Mouse (Mus musculus) 3134 (cell line): ENCODE data around the gene Slc9a9.

Source experiments
- DNase-seq: peaks from one replicate; pipeline ENCODE4 v3.0.0-alpha.2; 2011; ENCODE audit warnings: low spot score; ENCODE audit not compliant: insufficient read length; ENCODE audit errors: extremely low read depth

The Slc9a9 gene

DNA sequence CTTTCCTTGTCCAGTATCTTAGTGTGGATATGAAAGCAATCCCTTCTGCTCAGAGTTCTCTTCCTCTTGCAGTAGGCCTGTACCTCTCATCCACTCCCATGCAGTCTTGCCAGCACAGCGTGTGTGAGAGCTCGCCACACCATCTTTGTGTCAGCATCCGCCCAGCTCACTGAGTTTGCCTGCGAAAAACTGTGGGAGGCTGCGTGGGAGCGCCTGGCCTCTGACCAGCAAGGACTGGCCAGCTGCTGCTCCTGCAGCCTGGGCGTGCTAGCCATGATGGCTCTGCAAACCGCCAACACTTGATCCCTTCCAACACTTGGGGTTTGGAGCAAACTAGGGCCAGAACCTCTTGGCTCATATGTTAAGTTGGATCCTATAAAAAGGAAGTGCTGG, 11.4 kb downstream of the Slc9a9 start:
- no peak for DNase-seq

DNA sequence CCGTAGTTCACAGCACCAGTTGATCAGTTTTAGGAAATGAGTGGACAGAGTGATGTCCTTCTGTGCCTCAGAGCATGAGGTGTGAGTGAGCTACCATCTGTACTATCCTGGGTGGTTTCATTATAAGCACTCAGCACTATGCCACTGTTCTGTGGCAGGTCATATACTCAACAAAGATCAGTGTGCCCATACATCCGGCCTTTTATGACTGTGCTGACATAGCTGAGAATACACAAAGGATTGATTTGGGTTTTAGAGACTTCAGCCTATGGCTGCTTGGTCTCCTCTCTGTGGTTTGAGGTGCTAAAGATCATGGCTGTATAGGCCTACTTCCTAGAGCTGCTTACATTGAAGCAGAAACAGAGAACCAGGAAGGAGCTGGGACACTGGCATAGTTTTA, 12.6 kb downstream of the Slc9a9 start:
- no peak for DNase-seq

DNA sequence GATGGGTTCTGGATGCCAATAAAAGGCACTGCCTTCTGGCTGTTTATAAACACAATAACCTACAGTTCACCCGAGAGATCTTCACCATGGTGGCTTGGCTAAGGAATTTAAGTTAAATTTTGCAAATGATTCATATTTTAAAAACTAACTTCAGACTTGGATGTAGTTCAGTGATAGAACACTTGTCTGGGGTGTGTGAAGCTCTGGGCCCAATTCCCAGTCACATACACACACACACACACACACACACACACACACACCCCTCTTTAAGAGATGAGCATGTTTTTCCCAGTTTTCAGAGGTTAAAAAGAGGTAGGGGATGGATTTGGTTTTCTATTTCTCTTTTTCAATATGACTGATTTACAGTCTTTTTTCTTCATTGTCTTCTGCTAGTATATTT, 15.9 kb downstream of the Slc9a9 start:
- no peak for DNase-seq

DNA sequence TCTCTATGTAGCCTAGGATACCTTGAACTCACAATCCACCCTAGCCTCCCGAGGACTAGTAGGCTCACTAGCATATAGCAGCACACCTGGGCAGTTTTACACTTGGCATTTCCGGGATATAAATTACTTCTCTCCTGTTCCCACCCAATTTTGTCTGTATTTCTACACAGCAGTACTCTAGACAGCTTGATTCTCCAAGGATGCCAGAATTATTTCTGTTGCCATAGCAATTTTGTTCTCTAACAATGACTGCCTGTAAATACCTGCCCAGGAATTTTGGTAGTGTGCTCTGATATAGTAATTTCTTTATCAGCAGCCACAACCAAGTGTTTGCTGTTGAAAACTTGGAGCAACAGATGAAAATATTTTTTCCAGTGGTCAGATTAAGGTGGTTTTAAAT, 16.7 kb downstream of the Slc9a9 start:
- DNase-seq: no peak

DNA sequence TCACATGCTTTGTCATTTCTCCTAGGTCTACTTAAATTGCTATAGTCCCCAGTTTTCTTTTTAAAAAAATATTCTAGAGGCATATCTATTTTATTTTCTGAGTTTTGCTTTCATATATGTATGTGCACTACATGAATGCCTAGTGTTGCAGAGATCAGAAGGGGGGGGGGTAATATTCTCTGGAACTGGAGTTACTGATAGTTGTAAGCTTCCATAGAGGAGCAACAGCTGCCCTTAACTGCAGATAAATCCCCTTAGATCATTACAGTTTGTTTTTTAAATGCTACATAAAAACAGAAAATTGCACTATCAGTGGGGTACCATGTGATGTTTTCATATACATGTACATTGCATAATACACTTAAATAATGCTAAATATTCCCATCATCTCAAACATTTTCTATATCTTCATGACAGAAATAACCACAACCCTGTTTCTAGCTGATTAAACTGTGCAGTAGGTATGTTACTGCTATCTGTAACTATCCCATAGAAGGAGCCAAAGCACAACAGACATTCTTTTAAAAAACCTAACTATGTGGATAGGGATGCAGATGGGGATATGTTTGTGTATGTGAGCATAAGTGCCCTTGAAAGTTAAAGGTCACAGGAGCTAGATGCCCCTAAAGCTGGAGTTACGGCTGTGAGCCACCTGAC, 17.6 kb downstream of the Slc9a9 start:
- no peak for DNase-seq

DNA sequence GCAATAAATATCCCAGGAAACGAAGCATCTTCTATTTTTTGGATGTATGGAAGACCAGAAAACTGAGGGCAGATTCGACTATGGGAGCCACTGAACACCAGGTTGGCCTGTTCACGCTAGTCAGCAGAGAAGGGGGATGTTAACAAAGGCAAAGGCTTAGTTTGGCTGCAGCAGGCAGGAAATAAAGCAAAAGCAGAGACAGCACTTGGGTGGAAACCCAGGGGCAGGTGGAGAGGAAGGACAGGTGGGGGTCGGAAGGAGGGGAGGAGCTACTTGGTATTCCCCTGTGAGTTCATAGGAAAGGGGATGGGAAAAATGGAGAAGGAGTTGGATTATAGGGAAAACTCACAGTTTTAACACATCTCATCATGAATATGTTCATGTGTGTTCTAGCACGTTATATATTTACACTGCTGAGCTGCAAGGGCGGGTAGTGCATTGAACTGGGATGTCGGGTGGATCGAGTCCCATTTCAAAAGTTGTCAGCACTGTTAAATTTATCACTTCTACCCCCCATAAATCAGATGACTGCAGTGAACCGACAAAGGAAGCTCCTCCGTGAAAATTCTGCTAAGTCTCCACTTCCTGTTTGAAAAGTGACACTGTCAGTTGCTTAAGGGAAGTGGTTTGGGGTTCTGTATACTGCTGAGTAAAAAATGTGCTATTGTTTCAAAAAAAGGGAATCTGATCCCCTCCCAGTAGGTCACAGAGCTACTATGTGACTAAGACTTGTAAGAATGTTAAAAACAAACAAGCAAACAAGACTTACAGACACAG, 21.8 kb downstream of the Slc9a9 start:
- DNase-seq: peak; percentile 54

DNA sequence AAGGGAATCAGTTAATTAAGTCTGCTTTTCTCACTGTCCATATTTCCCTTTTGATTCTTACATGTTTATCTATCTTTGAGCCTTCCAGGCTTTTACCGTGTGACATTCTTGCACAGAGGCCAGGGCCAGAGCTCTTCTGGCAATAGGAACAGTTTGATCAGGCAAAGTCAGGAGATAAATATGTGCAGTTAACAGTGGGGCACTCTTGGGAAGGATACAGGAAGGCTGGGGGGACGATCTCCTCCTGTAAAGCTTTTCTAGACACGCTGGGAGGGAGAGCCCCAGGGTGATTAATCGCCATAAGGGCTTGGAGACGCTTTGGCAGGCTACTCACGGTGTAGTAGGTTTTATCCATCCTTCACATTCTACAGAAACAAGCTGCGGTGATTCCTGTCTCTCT, 22.4 kb downstream of the Slc9a9 start:
- DNase-seq: peak; percentile 38

DNA sequence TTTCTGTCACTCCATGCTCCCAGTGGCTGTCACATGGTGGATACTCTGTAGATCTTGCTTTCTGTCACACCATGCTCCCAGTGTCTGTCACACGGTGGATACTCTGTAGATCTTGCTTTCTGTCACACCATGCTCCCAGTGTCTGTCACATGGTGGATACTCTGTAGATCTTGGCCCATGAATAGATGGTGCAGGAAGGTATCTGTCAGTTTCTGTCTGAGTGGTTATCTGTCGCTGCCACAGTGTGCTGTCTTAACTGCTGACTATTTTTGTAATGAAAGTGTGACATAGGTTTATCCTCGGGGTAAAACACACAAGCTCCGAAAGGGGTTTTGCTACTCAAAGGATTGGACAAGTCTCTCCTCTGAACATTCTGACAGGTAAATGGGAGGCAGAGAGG, 24.5 kb downstream of the Slc9a9 start:
- DNase-seq: no peak

DNA sequence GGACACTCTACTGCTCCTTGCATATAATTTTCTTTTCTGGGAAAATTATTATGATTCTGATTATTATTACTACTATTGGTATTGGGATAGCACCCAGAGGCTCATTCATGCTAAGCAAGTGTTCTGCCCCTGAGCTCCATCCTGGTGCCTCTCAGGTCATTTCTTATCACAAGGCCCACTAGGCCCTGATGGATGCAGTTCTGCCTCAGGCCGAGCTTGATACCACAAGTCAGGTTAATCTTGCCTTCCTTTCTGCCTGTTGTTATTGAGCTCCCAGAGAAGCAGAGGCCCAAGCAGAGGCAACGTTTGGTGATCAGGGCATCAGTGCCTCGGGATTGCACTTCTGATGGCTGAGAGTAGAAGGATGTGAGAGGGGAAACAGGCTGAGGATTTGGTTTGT, 25.3 kb downstream of the Slc9a9 start:
- DNase-seq: no peak

DNA sequence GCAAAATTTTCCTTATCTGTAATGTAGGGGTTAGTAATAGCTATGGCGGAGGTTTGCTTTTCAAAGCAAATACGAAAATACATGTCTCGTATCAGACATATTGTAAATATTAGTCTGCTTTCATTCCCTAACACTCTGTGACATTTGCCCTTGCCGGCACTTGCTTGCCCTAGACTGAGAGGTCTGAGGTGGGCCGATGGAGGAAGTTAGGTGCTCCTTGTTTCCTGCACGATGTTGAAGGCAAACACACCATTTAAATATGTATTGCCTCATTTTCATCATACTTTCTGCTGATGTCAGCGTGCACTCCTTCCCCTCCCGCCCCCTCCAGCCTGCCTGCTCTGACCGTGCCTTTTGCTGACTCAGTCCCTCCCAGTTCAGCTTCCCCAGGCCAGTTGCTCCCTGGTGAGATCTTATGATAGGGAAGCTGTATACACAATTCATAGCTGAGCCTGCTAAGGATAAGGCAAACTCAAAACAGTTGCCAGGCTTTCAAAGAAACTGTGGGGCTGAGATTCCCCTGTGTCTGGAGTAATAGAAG, 26.9 kb downstream of the Slc9a9 start:
- DNase-seq: peak; percentile 19

DNA sequence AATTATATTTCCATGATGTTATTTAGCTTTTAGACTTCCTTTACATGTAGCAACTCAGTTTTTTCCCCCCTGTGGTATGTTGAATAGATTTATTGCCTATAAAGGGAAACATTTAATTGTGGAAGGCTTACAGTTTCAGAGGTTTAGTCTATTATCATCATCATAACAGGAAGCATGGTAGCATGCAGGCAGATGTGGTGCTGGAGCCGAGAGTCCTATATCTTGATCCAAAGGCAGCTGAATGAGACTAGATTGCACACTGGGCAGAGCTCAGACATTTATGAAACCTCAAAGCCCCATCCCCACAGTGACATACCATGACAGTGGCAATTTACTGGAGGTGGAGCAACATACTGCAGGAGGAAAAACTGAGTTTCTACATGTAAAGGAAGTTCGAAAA, 28.5 kb downstream of the Slc9a9 start:
- no peak for DNase-seq

DNA sequence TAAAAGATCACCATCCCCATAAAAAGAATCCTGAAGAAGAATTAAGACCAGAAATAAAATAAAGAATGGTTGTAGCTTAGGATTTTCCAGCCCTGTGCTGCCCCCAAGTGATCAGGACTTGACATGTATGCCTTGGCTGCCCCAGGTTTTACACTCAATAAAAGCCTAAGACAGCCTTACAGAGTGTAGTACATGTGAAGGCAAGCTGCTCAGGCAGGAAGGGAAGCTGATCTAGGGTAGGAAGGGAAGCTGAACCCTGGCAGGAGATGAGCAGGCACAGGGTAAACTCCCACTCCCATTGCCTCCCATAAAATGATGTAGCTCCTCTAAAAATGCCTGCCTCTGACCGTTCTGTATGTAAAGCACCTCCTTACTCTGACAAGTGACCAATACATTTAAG, 30.8 kb downstream of the Slc9a9 start:
- DNase-seq: peak; percentile 24

DNA sequence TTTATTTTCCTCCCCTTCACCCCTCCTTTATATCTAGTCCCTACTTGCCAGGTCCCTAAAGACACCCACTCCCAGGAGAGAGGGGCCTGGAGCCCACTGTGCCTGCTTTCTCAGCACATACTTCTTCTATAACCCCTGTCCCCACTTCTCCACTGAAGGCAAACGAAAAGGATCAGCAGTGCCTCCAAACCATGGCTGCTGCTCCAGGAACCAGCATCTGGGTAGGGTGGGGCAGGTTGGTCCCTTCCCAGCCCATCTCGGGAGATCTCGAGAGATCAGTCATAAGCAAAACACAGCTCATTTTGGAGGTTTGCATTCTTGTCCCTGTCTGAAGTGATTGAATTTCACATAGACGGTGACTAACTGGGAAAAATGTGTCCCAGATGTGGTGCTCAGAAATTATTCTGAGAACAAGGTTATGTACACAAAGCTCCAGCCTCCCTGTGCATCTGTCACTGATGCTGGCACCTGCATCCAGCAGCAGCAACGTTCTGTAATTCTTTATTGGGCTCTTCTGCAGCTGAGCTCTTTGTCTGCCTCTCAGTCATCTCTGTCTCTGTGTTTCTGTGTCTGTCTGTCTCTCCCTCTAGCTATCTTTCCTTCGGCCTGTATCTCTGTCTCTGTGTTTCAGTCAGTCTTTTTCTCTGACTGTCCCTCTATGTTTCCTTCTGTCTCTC, 31.6 kb downstream of the Slc9a9 start:
- DNase-seq: no peak

DNA sequence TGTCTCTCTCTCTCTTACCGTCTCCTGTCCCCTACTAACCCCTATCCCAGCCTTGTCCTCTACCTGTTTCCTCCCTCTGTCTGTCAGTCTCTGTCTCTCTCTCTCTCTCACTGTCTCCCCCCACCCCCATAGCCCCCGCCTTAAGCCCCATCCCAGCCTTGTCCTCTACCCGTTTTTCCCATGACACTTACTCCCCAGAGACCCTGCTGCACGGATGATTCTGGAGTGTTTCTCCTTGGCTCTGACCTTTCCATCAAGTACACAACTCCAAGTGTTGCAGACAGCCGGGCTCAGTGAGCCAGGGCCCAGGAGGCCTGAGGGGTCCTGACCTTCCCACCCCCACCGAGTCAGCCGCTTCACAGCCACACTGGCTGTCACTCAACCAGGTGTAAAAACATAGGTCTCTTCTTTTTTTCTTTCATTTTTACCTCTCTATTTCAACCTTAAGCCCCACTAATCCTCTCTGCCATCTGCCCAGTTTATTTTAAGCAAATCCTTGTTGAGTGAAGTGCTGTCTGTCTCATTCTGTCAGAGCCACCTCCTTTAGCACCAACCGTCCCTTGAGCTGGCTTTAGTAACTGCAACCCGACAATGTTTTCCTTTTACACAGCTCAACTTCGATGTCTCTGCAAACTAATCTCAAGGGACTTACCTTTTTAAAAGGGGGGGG, 32.4 kb downstream of the Slc9a9 start:
- DNase-seq: no peak

DNA sequence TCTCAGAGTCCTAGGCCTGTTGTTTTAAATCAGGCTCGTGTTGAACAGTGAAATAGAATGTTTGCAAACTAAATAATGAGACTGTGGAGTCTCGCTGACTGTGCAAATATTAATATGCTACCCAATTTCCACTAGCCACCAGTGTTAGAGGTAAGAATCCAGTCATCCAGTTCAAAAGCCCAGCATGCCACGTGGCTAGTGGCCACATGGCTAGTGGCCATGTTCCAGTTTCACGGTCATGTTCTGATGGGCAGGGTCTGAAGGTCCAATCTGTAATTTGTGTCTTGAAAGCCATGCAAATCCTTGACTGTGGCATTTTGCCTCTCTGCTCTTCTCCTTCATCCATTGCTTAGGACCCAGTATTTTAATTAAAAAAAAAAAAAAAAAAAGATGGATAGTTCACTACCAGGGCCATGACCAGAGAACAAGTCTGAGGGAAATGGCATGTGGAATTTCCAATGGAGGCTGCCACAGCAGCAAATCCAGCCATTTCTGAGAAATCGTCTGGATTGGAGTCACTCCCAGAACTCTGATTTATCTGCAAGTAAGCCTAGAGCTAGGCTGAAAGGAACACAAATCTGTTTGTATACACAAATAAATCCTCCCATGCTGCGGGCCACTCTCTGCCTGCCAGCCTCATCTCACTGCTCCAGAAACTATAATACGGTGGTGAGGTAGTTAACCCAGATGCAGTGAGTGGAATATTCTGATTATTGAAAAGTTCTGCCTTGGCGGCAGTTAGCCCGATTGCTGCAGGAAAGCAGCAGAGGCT, 35.5 kb downstream of the Slc9a9 start:
- no peak for DNase-seq

DNA sequence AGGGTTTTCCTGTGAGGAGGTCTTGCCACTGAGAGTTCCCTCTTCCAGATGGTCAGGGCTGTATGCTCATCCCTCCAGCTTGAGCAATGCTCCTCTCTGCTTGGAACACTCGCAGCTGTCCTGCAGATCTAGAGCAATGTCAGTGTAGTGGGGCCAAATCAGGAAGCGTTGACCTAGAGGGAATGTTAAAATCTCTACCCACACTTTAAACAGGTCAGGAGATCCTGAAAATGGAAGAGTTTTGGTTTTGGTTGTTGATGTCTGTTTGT, 36.0 kb downstream of the Slc9a9 start:
- no peak for DNase-seq

DNA sequence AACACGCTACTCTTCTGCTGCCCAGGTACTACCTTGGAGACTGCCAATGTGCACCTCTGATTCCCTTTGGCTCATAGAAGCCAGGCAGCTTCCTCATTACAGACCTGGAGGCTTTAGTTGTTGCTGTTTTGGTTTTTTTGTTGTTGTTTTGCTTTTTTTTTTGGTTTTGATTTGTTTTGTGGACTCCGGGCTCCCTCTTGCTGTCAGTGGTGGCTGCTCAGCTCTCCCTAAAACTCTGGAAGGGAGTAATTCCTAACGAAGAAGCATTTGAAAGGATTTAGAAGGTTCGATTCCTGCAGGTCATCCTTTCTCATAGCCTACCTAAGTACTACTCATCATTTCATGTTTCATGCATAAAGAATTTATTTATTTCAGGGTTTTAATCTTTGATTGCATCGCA, 42.4 kb downstream of the Slc9a9 start:
- no peak for DNase-seq

DNA sequence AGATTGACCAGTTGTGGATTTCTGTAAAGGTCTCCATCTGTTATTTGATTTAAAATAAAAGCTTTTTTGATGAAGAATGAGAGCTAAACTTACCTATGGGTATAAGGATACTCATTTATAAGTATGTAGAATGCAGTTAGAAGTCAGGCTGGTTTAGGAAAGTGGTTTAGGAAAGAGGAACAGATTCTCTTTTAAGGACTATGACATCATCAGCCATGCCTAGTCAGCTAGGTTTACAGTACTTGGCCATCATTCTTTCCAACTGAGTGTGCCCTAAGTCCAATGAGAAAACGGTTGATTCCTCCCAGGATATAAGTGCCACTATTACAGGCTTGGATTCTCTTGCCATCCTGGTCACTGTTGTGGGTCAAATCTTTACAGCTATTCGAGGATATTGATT, 47.0 kb downstream of the Slc9a9 start:
- DNase-seq: no peak

DNA sequence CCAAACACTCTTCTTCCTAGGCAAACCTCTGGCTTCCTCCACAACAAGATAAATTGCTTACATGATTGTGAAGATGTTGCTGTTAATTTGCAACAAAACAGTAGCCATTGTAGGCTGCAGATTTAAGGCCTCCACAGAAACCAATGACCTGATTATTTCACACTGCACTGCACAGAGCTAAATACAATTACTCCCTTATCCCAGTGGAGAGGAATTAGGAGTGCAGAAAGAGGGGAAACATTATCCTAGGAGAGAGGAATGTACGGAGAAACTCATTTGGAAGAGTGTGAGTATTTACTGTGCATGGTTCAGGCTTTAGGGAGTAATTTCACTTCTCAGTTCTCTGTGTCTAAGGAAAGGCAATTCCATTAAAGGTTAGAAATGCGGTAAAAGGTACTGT, 53.9 kb downstream of the Slc9a9 start:
- no peak for DNase-seq

DNA sequence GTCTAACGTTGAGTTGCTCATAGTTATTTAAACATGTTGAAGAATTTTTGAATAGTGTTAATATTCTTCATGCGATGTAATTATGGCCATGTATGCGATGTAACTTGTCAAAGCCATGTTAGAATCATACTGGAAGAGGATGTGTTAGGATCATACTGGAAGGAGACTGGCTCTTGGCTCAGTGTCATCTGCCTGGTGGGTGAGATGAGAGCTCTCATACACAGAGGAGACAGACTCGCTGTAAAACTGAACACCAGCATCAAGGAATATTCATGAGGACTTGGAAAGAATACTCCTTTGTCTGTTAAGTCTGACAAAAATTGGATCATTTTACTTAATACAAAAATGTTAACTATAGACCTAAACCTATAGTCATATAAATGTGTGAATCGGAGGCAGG, 55.4 kb downstream of the Slc9a9 start:
- DNase-seq: no peak

DNA sequence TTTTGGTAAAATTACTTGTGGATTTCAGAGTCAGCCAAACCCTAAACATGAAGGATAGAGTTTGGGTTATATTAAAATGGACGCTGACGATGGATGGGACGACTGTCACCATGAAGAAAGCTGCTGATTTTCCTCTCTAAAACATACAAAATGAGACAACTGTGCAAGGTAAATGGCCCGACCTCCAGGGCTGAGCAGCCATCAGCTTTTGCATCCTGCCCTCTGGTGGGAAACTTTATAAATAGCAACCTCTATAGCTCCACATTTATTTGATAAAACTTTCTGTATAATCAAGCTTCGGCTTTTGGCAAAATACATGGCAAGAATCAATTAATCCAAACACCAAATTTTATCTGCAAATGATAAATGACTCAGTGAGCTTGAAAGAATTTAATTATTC, 57.7 kb downstream of the Slc9a9 start:
- no peak for DNase-seq
